Mouse (Mus musculus) testis, adult 10 weeks (tissue): ENCODE data around the gene Dock2. TPM values are rescaled to one million over a fixed set of nuclear protein-coding genes. Genes with fewer than 3 reads are reported as not detected.

Experiments
- polyA plus RNA-seq: library from polyadenylated mRNA; stranded (reverse); fragments of 350-450 nt; fragmentation: Illumina TruSeq; extraction: RNeasy Lipid Tissue Mini Kit (QIAGEN cat#74804); gene quantifications from one replicate; pipeline ENCODE4 v1.2.3, GENCODE M21; 2014; ENCODE audit warnings: low read depth, low replicate concordance

The Dock2 gene
- polyA plus RNA-seq, result 1.7 TPM

GRCm38 (mm10) chr11:34783587-34784043, at the start of gene Dock2:
Gene Dock2 (minus strand): TSS chr11:34783892.

GRCm38 (mm10) chr11:34314534-34315379, 468.9 kb downstream of the Dock2 start, which contains the start of gene Fam196b:
Gene Fam196b (plus strand): TSS chr11:34314822.

GRCm38 (mm10) chr11:34207989-34208388, 575.7 kb downstream of the Dock2 start, which contains the start of gene Foxi1:
Gene Foxi1 (minus strand): TSS chr11:34208089.

Other genes with a start within 250 kb of the Dock2 start
- 13.2 TPM for gene Spdl1, start 49.7 kb upstream of the Dock2 start, polyA plus RNA-seq